Mouse (Mus musculus): ENCODE data around the gene Zfp110.
"Not testable (repeated sequence)": the region's sequence is repeated elsewhere in the genome, so short reads cannot be mapped to it uniquely, and the experiment has no call there.

Zfp110 gene

DNA sequence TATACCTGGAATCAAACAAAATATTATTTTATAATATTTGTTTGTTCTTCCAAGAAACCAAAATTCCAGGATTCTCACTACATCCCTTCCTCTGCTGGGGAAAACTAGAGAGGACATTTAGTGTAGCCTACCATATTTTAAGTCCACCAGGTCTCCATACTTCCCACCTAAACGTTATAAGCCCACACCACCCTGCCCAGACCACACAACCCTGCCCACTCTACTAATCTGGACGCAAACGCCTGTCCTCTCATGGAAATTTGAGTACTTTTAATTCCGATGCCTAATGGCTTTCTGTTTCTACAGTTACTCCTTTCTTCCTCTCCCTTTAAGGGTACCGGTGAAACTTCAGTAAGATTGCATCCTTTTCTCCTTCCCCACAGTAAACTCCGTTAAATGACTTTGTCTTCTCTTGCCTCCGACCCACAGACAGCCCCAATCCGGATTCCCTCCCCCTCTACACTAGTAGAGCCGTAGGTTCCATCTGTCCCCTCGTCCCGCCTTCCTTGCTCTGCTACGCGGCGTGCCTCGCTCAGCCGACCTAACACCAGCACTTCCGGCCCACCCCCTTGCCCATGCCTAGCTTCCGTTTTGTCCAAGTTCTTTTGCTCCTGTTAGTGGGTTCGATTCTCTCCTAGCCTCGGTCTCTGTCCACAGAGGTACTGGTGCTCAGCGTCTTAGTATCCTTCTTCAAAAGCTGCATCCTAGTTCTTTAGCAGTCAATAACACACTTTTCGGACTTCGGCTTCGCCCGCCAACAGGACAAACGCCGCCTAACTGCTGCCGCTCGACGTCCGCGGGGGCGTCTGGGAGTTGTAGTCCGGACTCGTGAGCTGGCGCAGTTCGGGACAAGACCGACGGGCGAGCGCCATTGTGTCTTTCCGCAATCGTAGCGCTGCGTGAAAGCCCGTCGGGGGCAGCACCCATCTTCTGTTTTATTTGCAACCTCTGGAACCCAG, at the start of gene Zfp110:
Gene Zfp110, plus strand, starts transcription at position 600 of the 959 bp plus-strand sequence.
- DNase-seq (ENCODE audit: low read depth in 2 of 2, low spot score in 2 of 2), result peak; percentile 81 to 88

DNA sequence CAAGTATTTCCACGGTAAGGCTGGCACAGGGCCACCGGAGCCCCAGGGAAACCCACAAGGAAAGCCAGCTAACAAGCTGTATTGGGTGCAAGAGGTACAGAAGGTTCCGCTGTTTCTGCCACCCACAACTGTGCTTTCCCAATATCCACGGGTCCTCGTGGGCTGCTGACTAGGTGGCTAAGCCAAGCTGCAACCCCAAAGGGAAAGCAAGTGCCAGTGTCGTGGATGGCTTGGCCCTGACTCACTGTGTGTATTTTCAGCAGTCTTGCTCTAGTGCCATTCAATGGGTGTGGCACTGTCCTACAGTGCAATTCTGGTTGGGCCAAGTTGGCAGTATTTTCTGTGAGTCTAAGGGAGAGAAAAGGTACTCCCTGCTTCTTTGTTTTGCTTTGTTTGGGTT, 47.2 kb upstream of the Zfp110 start:
- DNase-seq (ENCODE audit: low read depth in 2 of 2, low spot score in 2 of 2), result no peak

DNA sequence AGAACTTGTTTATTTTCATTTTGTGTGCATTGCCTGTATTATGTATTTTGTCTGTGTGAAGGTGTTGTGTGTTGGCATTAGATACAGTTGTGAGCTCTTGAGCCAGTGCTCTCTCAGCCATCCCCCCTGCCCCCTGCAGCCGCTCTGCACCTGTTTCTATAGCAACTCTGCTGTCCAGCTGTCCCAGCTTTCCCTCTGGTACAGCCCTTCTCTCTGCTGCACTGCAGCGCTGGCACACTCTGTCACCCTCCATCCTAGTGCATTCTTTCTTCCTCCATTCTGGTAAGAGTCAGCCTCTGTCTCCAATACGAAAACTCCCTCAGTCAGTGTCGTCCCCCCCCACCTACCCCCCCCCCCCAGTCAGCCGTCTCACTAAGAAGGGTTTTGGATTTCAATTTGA, 46.5 kb upstream of the Zfp110 start:
- DNase-seq (ENCODE audit: low read depth in 2 of 2, low spot score in 2 of 2), result no peak

DNA sequence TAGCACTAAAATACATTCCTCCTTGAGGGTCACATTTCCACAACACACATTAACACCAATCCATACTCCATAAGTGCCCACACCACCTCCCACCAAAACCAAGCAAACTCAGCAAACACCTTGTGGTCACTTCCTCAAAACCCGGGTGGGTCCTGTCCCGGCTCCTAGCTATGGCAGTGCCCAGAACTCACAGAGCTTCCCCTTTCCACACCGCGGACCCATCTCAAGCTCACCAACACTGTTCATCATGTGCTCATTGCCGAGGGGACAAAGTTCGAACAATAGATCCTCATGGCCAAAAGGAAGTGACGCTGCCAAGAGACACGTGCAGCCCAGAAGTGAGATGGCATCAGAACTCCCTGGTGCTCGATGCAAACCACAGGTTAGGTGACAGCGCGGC, 41.9 kb upstream of the Zfp110 start:
- DNase-seq (ENCODE audit: low read depth in 2 of 2, low spot score in 2 of 2), result not testable (repeated sequence)

DNA sequence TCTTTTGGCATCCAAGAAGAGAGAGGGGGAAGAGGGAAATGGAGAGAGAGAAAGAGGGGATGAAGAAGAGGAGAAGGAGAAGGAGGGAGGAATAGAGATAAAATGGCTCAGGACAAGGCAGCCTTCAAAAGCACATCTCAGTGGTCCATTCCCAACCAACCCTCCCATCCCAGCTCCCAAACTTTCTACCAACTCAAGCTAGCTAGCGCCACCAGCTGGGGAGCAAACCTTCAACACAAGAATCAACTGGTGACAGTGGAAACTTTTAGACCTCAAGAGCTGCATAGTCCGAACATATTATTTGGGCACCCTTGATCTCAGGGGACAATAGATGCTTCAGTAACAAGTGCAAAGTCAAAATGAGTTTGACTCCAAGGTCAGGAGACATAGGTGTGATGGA, 36.6 kb upstream of the Zfp110 start:
- DNase-seq (ENCODE audit: low read depth in 2 of 2, low spot score in 2 of 2), result no peak

DNA sequence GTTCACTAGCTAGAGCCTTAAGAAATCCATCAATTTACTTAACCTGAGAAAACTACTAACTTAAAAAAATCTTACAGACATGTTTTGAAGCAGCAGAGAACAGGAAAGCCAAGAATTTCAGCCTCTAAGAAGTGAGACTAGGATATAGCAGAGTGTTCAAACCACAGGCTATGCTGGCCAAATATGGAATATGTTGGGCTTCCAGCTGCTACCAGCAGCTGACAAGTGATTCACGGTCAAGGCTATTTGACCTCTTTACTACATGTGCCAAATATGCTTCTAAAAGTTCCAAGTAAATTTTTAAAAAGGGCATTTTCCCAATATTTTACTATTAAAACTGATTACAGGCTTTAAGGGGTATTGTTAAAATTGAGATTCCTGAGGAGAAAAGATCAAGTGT, 35.0 kb upstream of the Zfp110 start:
- no peak for DNase-seq (ENCODE audit: low read depth in 2 of 2, low spot score in 2 of 2)

DNA sequence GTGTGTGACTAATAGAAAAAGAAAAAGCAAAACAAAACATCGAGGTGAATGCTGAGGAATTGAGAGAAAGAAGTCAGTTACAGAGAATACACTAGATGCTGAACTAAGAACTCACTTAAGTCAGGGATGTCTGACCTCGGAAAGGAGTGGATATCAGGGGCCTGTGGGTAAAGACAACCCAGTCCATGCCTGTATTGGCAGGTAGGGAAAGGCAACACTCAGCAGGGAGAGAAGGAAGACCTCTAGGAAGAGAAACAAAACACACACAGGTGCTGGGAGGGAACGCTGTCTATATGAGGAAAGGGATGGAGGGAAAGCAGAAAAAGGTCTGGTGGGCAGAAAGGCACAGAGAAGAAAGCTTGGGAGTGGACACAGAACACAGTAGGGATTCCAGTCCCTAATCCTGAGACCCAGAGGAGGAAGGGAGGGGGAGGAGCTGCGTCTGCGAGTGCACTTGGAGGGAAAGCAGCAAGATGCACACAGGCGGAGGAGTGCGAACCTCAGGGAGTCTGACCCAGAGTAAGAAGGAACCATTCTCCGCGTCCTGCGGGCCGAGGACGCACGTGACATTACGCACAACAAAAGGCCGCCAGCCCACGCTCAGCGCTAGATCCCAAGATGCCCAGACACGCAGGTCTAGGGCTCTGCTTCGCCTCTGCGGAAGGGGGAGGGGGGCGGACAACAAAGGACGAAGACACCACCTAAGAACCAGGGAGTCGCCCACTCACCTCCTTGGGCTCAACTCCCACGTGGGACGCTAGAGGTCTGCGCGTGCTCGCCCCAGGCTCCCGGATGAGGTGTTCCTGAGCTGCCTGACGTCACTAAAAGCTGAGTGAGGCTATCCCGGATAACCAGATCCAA, 31.5 kb upstream of the Zfp110 start, which contains the start of gene Zscan18:
Gene Zscan18, minus strand, starts transcription at position 770 of the 861 bp plus-strand sequence.
- DNase-seq (ENCODE audit: low read depth in 2 of 2, low spot score in 2 of 2), result peak; percentile 28 to 35

DNA sequence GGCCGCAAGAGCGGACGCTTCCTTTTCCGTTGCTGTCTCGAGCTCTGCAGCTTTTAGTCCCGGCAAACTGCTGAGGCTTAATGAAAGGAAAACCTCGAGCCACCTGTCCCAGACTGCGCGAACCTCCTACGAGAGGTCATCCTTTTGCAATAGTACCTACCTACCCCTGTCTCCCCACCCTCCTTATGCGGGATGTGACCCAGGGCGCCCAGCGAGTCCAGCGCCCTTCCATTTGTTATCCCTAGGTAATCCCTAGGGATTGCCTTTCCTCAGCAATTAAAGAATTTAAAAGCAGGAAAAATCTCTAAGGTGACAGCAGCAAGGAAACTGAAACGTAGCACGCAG, 30.9 kb upstream of the Zfp110 start:
- DNase-seq (ENCODE audit: low read depth in 2 of 2, low spot score in 2 of 2), result no peak

DNA sequence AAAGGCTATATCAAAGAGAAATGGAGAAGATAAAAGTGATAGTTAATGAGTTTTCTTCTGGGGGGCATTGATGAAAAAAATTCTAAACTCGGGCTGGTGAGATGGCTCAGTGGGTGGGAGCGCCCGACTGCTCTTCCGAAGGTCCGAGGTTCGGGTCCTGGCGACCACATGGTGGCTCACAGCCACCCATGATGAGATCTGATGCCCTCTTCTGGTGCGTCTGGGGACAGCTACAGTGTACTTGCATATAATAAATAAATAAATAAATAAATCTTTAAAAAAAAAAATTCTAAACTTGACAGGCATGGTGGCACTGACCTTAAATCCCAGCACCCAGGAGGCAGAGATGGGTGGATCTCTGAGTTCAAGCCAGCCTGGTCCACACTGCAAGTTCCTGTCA, 19.0 kb upstream of the Zfp110 start:
- no peak for DNase-seq (ENCODE audit: low read depth in 2 of 2, low spot score in 2 of 2)

DNA sequence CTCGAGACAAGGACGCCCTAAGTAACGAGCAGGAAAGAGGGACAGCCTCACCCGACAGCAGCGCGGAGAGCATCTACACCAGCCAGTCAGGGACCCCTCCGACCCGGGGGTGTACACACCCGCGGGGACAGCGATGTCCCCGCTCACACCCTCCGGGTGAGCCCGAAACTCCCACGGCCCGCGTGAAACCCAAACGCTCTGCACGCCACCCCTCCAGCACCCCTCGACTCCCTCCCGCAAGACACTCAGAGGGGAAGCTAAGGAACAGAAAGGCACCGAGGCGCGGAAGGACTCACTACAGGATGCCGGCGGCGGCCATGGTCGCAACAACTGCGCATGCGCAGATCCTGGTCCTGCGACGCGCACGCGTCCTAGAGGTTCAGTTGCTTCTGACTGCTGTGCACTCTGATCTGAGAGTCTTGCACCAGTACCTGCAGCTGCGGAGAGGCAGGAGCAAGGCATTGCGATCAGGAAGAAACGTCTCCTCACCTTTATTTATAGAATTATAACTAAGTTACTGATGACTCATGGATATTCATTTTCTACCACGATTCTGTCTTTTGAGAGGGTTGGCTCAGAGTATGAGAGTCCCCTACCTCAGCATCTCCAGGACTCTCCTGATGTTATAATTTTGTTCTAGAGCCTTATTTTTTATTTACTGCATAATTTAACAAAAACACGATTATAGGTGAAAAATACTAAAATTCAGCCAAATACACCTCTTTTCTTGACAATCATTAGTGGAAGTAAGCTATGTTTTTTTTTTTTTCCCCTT, 15.9 kb upstream of the Zfp110 start, which contains the start of gene Zfp329:
Gene Zfp329, minus strand, starts transcription at position 338 of the 775 bp plus-strand sequence.
- peak; percentile 89 for DNase-seq (ENCODE audit: low read depth in 2 of 2, low spot score in 2 of 2)

DNA sequence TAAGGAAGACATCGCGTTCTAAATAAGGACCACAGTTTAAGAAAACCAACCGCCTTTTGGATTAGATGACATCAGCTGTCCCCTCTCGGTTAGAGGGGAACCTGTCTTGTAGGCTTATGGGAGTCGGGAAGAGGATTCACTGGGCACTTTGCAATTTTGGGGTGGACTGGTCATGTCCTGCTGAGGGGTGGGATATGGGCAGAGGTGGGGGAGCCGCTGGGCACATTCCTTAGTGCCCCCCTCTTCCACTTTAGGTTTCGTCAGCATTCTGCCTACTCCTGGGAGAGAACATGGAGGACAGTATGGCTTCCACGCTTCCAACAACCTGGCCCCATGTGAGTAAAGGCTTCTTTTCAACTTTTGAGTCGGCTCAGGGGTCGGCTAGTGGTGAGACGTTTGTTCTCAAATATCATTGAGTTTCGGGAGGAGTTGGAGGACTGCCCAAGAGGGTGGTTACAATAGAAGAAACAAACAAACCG, 671 bp downstream of the Zfp110 start:
- peak in 1 of 2 experiments; percentile 20 for DNase-seq (ENCODE audit: low read depth in 2 of 2, low spot score in 2 of 2)

DNA sequence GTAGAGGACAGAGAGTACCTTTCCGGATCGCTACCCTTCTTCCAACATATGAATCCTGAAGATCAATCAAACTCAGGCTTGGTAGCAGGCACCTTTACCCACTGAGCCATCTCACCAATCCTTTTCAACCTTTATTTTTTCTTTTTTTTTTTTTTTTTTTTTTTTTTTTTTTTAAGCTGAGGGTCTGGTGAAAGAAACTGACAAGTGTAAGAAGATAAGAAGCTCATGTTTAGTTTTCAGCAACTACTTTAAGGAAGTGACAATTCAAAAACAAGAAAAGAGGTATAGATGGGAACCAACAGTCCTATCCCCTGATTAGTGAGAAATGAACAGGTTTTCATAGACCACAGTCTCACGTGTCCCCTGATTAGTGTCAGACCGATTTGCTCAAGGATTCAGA, 1.2 kb downstream of the Zfp110 start:
- no peak for DNase-seq (ENCODE audit: low read depth in 2 of 2, low spot score in 2 of 2)

DNA sequence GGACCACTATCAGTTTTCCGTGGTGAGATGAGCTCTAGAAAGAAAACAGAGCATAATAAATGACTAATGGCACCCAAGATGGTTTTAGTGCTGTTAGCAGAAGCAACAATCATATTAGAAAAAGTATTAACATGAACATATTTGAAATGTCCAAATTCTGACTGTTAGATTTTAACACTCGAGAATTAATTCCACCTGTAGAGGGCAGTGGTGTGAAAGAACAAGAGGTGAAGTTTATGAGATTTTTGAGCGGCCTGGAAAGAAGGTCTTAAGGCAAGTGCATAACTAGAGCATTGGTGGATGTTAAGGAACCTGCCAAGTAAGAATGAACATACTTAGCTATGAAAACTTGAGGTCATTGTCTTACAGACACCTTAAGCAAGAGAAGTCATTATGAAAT, 39.7 kb downstream of the Zfp110 start:
- peak; percentile 16 to 51 for DNase-seq (ENCODE audit: low read depth in 2 of 2, low spot score in 2 of 2)

DNA sequence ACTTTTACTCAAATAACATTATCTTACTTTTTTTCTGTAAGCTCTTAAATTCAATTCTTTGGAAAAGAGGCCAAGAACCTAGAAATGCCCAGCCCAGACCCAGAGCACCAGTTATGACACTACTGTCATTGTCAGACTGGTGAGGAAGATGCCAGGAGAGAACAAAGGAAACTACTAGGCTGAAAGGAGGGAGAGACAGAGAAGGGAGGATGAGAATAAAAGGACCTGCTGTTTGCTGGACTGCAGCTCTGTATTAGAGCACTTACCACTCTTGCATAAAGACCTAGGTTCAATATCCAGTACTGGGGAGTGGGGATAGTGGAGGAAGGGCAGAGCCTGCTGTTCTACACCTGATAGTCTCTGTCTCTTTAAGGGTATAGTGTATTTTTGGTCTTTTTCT, 45.5 kb downstream of the Zfp110 start:
- no peak for DNase-seq (ENCODE audit: low read depth in 2 of 2, low spot score in 2 of 2)

DNA sequence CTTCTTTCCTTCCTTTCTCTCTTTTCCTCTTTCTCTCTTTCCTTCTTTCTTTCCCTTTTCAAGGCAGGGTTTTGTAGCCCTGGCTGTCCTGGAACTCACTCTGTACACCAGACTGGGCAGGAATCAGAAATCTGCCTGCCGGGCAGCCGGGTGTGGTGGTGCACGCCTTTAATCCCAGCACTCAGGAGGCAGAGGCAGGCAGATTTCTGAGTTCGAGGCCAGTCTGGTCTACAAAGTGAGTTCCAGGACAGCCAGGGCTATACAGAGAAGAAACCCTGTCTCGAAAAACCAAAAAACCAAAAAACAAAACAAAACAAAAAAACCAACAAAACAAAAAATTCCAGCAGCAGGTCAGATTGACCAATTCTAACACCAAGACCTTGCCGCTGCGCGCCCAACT, 45.9 kb downstream of the Zfp110 start:
- DNase-seq (ENCODE audit: low read depth in 2 of 2, low spot score in 2 of 2), result not testable (repeated sequence)

DNA sequence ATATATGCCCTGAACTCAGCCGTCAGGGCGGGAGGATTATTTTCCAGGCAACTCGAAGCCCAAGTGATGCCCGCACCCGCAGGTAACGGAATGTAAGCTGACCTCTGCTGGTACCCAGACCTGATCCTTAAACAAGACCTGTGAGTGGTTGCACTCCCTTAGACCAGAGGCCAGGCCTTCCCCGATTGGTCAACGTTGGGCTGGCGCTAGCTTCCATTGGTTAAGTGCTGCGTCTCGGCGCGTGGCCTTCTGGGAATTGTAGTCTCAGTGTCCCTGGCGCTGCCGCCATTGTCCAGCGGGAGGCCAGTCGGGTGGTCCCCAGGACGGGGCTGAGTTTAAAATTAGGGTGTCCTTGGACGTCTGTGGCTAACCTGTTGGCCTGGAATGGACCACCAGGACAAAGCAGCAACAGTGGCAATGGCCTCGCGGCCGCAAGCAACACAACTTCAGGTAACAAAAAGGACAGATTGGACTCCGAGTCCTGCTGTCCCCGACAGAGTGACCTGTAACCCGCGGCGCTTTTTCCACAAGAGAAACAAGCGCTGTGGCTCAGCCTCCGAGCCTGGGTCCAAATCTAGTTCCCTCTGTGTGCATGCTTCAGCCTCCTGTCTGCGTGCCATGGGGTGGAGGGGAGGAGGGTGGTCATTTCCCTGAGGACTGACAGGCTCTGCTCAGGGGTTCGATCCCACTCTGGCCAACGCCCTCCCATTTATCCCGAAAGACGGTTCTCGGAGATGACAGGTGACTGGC, 46.5 kb downstream of the Zfp110 start, which contains the start of gene Zfp128:
Gene Zfp128, plus strand, starts transcription at position 267 of the 750 bp plus-strand sequence.
- peak; percentile 78 to 80 for DNase-seq (ENCODE audit: low read depth in 2 of 2, low spot score in 2 of 2)

DNA sequence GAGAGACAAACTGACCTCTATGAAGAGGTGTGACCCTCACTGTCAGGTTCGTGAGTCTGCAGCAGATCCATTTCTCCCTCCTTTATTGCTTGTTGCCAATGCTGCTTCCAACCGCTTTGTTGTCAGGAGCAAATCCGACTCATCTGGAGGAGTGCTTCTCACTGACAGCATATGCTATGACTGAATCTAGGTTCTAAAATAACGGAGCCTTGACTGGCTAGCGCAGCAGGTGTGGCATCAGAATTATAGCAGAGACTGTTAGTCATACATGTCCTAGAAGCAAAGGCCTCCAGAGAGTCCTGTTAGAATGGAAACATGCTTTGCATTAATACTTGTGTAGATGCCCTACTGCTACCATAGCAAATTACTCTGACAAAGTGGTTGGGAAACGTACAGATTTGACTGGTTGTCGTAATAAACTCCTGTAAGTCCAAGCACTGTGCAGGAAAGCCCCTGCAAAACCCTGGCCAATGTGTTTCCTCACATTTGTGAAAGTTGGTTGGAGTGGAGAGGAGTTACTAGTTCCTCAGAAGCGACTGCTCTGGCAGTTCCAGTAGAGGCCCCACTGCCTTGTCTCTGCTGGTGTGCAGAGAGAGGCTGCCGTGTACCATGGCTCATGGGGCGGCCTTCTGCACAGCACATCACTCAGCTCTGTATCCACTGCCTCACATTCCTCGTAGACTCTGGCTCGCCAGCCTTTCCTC, 52.2 kb downstream of the Zfp110 start:
- DNase-seq (ENCODE audit: low read depth in 2 of 2, low spot score in 2 of 2), result no peak

DNA sequence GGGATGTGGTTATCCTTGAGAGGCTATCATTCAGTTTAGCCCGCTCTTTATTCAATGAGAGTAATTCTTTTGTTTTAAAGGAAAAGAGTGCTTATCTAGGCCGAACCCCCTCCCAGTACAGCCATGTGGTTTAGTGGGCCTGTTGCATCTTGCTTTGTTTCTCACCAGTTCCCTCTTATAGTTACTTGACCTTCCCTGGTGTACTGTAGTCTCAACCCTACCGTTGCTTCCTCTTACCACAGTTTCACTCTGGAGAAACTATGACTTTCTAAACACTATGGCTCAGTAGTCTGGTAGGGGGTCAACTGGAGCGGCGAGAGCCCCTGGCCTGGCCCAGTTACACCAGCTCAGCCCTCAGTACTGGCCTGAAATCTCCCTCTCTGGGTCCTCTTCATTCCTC, 53.0 kb downstream of the Zfp110 start:
- no peak for DNase-seq (ENCODE audit: low read depth in 2 of 2, low spot score in 2 of 2)

DNA sequence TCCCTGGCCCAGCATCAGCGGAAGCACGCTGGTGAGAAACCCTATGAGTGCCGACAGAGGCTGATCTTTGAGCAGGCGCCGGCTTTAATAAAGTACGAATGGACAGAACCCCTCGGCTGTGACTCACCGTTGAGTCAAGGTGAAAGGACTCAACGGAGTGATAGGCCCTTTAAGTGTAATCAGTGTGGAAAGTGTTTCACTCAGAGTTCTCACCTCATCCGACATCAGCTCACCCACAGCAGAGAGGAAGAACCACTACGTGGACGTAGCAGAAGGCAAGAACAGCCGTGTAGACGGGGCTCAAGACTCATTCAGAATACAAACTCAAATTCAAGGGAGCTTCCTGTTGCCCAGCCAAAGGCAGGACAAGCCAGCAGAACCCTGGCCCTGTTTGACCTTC, 56.4 kb downstream of the Zfp110 start:
- no peak for DNase-seq (ENCODE audit: low read depth in 2 of 2, low spot score in 2 of 2)

Data from CD8-positive naive resting alpha-beta T cell, adult 2 months (primary cell).